Mouse (Mus musculus) bone marrow macrophage, adult 2 months (primary cell): ENCODE results near the gene Gm21312.
"Not testable (repeated sequence)": the region's sequence is repeated elsewhere in the genome, so short reads cannot be mapped to it uniquely, and the experiment has no call there.

Source experiments
- CTCF ChIP-seq: IDR thresholded peaks from 2 replicates; pipeline ENCODE4 v1.5.1; 2012; ENCODE audit warnings: low read depth, mild to moderate bottlenecking, low read length, moderate library complexity
- POLR2A ChIP-seq: IDR thresholded peaks from 2 replicates; pipeline ENCODE4 v1.6.1; 2012; ENCODE audit warnings: mild to moderate bottlenecking, low read depth, low read length, borderline replicate concordance

DNA sequence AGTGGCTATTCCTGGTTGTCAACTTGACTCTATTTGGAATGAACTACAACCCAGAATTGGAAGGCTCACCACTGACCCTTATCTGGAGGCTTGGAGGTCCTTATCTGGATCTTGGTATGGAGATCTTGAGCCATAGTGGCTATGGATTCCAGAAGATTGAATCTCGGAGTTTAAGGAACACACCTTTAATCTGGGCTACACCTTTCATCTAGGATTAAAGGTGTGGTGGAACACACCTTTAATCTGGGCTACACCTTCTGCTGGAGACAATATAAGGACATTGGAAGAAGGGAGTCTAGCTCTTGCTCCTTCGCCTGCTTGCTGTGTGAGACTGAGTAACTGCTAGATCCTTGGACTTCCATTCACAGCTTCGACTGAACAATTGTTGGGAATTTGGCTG is at the start of gene Gm21312:
- not testable (repeated sequence) for TF ChIP-seq POLR2A, CTCF
